Mouse (Mus musculus) cerebellum, adult 2 months (tissue): Measurements from ENCODE around the gene Yif1a.

Source experiments
- CTCF ChIP-seq: fragments of 200-500 bp; IDR thresholded peaks from 2 replicates; pipeline ENCODE4 v1.5.1; 2011; ENCODE audit warnings: low read depth, mild to moderate bottlenecking, control low read depth, low read length, moderate library complexity, borderline replicate concordance; ENCODE audit not compliant: insufficient read depth
- POLR2A ChIP-seq: fragments of 200-500 bp; IDR thresholded peaks from 2 replicates; pipeline ENCODE4 v1.6.1; 2011; ENCODE audit warnings: low read length, control low read depth, borderline replicate concordance; ENCODE audit not compliant: insufficient read depth

DNA sequence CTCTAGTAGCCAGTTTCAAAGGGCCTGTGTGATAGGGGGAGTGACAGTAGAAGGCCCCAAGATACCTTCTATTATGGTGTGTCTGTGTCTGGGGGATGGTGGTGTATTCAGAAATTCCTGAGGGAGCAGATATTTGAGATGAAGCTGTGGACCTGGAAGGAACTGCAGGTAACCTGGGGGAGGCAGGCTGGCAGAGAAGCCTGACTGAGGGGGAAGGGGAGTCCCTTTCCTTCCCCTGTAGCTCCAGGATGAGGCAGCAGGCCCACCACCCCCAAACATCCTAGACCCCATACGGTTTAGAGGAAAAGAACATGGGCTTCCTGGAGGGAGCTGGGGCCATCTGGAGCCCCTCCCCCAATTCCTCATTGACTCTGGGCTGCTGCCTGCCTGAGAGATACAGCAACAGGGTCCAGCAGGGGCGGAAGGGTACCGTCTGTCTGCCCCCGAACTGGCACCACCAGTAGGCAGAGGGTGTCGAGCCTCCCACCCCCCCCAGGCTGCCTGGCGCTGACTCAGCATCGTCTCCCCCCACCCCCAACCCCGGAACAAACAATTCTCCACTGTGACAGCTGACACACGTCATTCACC lies 7.6 kb downstream of the Yif1a start:
- TF ChIP-seq CTCF (no peak), POLR2A (no peak)
